Mouse (Mus musculus) kidney, adult 2 months (tissue): ENCODE measurements around the gene Ptgir. TPM values are rescaled to one million over a fixed set of nuclear protein-coding genes. Genes with fewer than 3 reads are reported as not detected.
"Not testable (repeated sequence)": the region's sequence is repeated elsewhere in the genome, so short reads cannot be mapped to it uniquely, and the experiment has no call there.

Source experiments
- DNase-seq: peaks from one replicate; pipeline ENCODE4 v3.0.0; 2021
- H3K27ac ChIP-seq: fragments of 200-500 bp; 2 replicates; pipeline ENCODE4 v1.5.1; 2012; ENCODE audit warnings: low read depth, low read length, control low read depth, inconsistent platforms; ENCODE audit not compliant: insufficient read depth
- H3K27me3 ChIP-seq: fragments of 200-500 bp; replicated peaks from 2 replicates; pipeline ENCODE4 v1.6.1; 2012; ENCODE audit warnings: mild to moderate bottlenecking, moderate library complexity, low read length, inconsistent platforms; ENCODE audit not compliant: control insufficient read depth, insufficient read depth
- H3K36me3 ChIP-seq: fragments of 200-500 bp; 2 replicates; pipeline ENCODE4 v1.6.1; 2012; ENCODE audit warnings: mild to moderate bottlenecking, moderate library complexity, low read length, inconsistent platforms; ENCODE audit not compliant: control insufficient read depth, insufficient read depth
- H3K4me1 ChIP-seq: fragments of 200-500 bp; 2 replicates; pipeline ENCODE4 v1.6.1; 2011; ENCODE audit warnings: low read length; ENCODE audit not compliant: control insufficient read depth, insufficient read depth
- H3K4me3 ChIP-seq: fragments of 200-500 bp; 2 replicates; pipeline ENCODE4 v1.5.1; 2011; ENCODE audit warnings: mild to moderate bottlenecking, low read depth, low read length, control low read depth; ENCODE audit not compliant: insufficient read depth
- CTCF ChIP-seq: fragments of 200-500 bp; conservative IDR thresholded peaks from 2 replicates; pipeline ENCODE4 v1.5.1; 2011; ENCODE audit warnings: low read depth, mild to moderate bottlenecking, control low read depth, low read length, moderate library complexity, mixed read lengths; ENCODE audit not compliant: insufficient read depth, insufficient read length
- POLR2A ChIP-seq: fragments of 200-500 bp; IDR thresholded peaks from one replicate; pipeline ENCODE4 v1.6.1; 2011; ENCODE audit warnings: low read depth, low read length, control low read depth
- WGBS: fragments of 180-500 bp; shearing (Covaris S2); methylation state at CpG from one replicate; pipeline ENCODE4 v1.1.7; 2018; 5-methylcytosine and 5-hydroxymethylcytosine counted together
- polyA plus RNA-seq: library from polyadenylated mRNA; depleted of rRNA; stranded (reverse); fragments of >200 nt; gene quantifications from 2 replicates; pipeline ENCODE4 v1.2.3, GENCODE M21; 2012

Ptgir gene
- polyA plus RNA-seq, 1 experiment: 4.0 TPM

DNA sequence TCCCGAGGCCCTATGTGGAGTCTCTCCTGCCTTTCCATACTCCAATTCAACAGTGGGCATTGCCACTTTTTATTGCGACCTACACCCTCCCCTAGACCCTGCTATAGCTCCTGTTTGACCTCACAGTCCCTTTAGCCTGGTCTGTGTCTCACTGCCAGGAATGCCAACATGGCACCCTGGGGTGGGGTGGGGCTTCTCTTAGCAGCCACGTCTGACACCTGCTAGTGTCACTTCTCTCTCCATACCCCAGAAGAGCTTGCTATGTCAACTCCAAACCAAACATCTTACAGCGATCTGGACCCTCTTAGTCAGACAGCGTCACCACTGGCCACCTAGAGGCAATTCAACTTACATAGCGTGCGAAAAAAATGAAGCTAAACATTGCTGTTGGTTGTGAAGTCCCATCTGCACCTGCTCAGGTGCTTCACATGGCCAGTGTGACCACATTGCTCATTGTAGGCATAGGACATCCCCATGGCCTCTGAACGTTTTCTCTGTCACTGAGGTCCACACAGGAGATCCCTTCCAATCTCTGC, 42.7 kb downstream of the Ptgir start:
- H3K4me1 ChIP-seq: no peaks in the 10 kb centered on the region
- no peak for DNase-seq
- 85% methylated on average over 8 of the region's 8 CpGs for WGBS
- no peak overlapping the region for H3K4me3 ChIP-seq
- no peak for TF ChIP-seq CTCF
- TF ChIP-seq POLR2A: no peak
- H3K36me3 ChIP-seq: no peaks in the 10 kb centered on the region
- no peak overlapping the region for H3K27ac ChIP-seq
- no peaks in the 10 kb centered on the region for H3K27me3 ChIP-seq

DNA sequence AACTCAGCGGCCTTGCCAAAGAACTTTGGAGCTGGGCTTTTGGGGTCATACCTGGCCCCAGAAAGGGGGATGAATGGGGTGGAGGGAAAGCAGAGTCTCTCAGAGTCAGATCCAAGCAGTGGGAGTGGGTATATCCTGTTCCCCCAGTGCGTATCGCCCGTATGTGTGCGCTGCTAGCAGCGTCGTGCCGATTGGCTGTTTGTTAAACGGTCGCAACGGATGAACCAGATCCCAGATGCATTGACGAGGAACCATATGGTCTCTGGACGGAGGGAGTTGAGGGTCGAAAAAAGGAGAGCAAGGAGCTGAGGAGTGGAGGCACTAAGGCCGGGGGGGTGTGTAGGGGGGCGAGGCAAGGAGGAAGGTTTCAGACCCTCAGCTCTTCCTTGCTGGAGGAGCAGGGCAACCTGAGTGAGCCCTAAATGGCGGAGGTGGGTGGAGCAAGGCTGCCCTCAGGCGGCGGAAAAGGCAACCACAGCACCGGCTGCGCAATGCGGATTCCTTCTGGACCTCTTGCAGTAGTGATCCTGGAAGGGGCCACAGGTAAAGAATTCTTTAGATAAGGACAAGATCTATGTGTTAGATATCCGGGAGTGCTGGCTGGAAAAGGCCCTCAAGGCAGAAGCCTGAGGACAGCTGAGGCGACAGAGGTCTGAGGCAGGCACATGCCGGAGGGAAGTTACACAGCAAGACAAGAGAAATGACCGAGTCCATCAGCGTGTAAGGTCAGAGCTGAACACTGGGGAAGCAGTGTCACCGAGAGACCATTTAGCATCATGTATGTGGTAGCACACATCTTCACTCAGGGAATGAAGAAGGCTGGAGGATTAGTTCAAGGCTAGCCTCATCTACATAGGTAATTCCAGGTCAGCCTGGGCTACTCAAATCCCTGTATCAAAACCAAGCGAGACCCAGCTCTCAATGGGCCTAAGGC, 43.9 kb downstream of the Ptgir start:
- Histone ChIP-seq H3K27me3 (no peaks in the 10 kb centered on the region), H3K36me3 (no peaks in the 10 kb centered on the region), H3K4me3 (no peak overlapping the region), H3K27ac (no peak overlapping the region), H3K4me1 (no peaks in the 10 kb centered on the region)
- TF ChIP-seq POLR2A (no peak), CTCF (peak; percentile 90)
- WGBS: 13% methylated on average over 29 of the region's 29 CpGs
- DNase-seq: peak; percentile 77

DNA sequence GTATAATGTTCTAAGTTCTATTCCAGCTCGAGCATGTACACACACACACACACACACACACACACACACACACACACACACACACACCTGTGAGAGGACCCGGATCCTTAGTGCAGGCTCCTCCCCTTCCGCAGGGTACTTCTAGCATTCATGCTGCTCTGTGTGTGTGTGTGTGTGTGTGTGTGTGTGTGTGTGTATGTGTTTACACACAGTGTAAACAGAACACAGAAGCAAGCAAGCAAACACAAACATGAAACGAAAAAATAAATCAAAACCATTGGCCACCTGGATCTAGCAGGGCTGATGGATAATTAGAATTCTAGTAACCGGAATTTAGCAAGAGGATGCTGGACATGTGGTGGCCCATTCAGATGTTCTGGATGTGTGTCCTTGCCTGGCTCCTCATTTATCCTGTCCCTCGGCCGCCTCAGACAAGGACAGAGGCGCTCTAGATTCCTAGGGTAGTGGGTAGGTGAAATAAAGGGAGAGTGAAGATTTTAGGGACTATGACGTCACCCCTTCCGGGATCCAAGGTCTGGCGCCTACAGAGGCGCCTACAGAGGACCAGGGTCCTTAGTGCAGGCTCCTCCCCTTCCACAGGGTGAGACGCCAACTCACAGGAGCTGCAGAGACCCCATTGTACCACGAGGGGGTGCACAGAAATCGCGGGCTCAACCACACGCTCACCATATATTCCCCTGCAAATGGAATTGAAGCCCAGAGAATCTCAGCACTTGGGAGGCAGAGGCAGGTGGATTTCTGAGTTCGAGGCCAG, 44.8 kb downstream of the Ptgir start:
- 20% methylated on average over 18 of the region's 18 CpGs for WGBS
- H3K4me3 ChIP-seq: no peak overlapping the region
- H3K27ac ChIP-seq: no peak overlapping the region
- peak; percentile 79 for DNase-seq
- TF ChIP-seq CTCF: peak; percentile 74
- no peak for TF ChIP-seq POLR2A
- H3K36me3 ChIP-seq: no peaks in the 10 kb centered on the region
- no peaks in the 10 kb centered on the region for H3K27me3 ChIP-seq
- H3K4me1 ChIP-seq: no peaks in the 10 kb centered on the region

DNA sequence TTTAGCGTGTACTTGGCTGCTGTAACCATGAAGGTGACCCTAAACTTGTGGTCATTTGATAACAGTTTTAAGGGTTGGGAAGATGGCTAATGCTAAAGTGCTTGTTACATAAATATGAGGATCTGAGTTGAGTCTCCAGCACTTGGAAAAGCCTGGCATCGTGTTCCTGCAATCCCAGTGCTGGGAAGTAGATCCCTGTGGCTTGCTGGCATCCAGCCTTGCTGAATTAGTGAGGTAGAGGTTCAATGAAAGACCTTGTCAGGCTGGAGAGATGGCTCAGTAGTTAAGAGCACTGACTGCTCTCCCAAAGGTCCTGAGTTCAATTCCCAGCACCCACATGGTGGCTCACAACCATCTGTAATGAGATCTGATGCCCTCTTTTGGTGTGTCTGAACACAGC, 47.5 kb downstream of the Ptgir start:
- not testable (repeated sequence) for H3K27me3 ChIP-seq, H3K36me3 ChIP-seq, H3K4me3 ChIP-seq, DNase-seq, H3K4me1 ChIP-seq, H3K27ac ChIP-seq
- WGBS: 65% methylated on average over 2 of the region's 2 CpGs

DNA sequence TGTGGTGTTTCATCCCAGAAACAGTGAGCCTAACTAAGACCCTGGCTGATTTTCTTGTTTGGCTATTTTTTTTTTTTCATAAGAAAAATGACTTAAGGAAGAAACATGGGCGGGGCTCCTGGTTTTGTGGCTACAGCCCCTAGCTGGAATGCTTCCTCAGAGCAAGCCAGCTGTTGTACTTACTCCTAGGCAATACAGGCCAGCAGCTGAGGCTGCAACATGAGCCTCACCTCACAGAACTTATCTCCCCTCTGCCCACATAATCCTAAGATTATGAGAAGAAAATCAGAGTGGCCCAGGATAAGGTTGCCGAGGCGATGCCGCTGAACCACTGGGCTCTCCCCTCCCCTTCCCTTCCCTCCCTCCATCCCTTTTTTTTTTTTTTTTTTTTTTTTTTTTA, 49.4 kb downstream of the Ptgir start:
- TF ChIP-seq CTCF (no peak), POLR2A (no peak)
- Histone ChIP-seq H3K36me3 (no peaks in the 10 kb centered on the region), H3K27ac (no peak overlapping the region), H3K4me1 (no peaks in the 10 kb centered on the region), H3K27me3 (no peaks in the 10 kb centered on the region), H3K4me3 (no peak overlapping the region)
- no peak for DNase-seq
- 87% methylated on average over 4 of the region's 4 CpGs for WGBS

DNA sequence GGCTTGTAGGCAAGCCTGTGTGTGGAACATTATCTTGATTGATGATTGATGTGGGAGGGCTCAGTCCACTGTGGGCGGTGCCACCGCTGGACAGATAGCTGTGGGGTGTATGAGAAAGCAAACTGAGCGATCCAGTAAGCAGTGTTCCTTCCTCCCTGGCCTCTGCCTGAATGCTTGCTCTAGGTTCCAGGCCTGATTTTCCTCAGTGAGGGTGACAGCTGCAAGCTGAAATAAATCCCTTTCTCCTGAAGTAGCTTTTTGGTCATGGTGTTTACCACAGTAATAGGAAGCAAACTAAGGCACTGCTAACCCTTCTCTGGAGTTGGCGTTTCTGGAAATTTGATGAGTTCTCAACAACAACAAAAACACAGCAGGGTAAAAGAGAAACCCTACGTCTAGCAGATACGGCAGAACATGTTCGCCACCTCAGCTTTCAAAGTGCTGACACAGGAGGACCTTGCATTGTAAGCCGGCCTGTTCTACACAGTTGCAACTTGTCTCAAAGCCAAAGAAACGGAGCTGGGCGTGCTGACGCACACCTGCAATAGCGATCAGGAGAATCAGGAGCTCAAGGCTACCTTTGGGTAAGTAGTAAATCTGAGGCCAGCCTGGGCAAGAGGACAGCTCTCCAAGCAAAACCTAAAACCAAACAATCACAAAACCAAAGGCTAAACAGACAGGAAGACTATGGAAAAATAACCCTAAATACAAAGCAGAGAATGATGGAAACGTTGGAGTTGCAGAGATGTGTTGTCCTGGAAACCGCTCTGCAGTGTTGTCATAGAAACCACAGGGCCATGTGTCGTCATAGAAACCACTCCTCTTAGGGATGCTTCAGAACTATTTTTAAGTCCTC, 50.3 kb downstream of the Ptgir start:
- no peak for TF ChIP-seq POLR2A
- Histone ChIP-seq H3K27ac (no peak overlapping the region), H3K4me1 (no peaks in the 10 kb centered on the region), H3K36me3 (no peaks in the 10 kb centered on the region), H3K4me3 (no peak overlapping the region), H3K27me3 (no peaks in the 10 kb centered on the region)
- no peak for DNase-seq
- 55% methylated on average over 15 of the region's 15 CpGs for WGBS
